Mouse (Mus musculus) thymus, adult 2 months (tissue): ENCODE measurements around the gene 1700061G19Rik.

Source experiments
- CTCF ChIP-seq: fragments of 200-500 bp; IDR thresholded peaks from 2 replicates; pipeline ENCODE4 v1.5.1; 2012; ENCODE audit warnings: mild to moderate bottlenecking, control low read depth, low read length, moderate library complexity, borderline replicate concordance; ENCODE audit not compliant: control insufficient read depth, poor library complexity, insufficient read depth; ENCODE audit errors: extremely low read depth
- POLR2A ChIP-seq: fragments of 200-500 bp; IDR thresholded peaks from 2 replicates; pipeline ENCODE4 v1.6.1; 2012; ENCODE audit warnings: mild to moderate bottlenecking, low read length, control low read depth, moderate library complexity; ENCODE audit not compliant: control insufficient read depth, poor library complexity, insufficient read depth; ENCODE audit errors: extremely low read depth

- TF ChIP-seq POLR2A (no peak), CTCF (no peak)
Measured at GRCm38 (mm10) chr17:56919725-56920124, 44.4 kb downstream of the 1700061G19Rik start.
